Mouse (Mus musculus): ENCODE measurements around the gene Lpcat2b. TPM values are rescaled to one million over a fixed set of nuclear protein-coding genes. Genes with fewer than 3 reads are reported as not detected.

The Lpcat2b gene
- total and polyA plus RNA-seq, 3 experiments, result 0.11 TPM; not detected in 2

- Histone ChIP-seq H3K4me3 (ENCODE audit: low read depth, low read length) (no peak overlapping the region), H3K9me3 (replicated peaks) (no peaks in the 10 kb centered on the region), H3K36me3 (replicated peaks) (no peaks in the 10 kb centered on the region), H3K27me3 (ENCODE audit: insufficient read depth, low read length) (peaks cover 19% of the 10 kb centered on the region), H3K4me1 (ENCODE audit: insufficient read depth, low read depth, low read length) (no peaks in the 10 kb centered on the region)
- ATAC-seq (ENCODE audit: extremely low read depth, insufficient number of reproducible peaks, low FRiP score, poor library complexity, severe bottlenecking), result no peak
- TF ChIP-seq GATA1 (IDR thresholded peaks at IDR 0.05; ENCODE audit: borderline replicate concordance, low read length) (no peak), POLR2AphosphoS5 (IDR thresholded peaks at IDR 0.05; ENCODE audit: insufficient replicate concordance, low read depth, low read length) (no peak), CTCF (IDR thresholded peaks at IDR 0.05; ENCODE audit: low read depth, low read length) (no peak), TAL1 (conservative IDR thresholded peaks at IDR 0.05; ENCODE audit: low read depth, low read length) (no peak), GATA2 (IDR thresholded peaks at IDR 0.05; ENCODE audit: borderline replicate concordance, low read depth, low read length) (no peak)
- no peak for DNase-seq (ENCODE audit: low spot score)
These were observed 28.1 kb upstream of the Lpcat2b start for GRCm38 (mm10) chr5:107403011-107403946.

GRCm38 (mm10) chr5:107403947-107404684 lies 27.2 kb upstream of the Lpcat2b start:
- Histone ChIP-seq H3K4me1 (ENCODE audit: insufficient read depth, low read depth, low read length) (no peaks in the 10 kb centered on the region), H3K36me3 (replicated peaks) (no peaks in the 10 kb centered on the region), H3K27me3 (ENCODE audit: insufficient read depth, low read length) (peaks cover 19% of the 10 kb centered on the region), H3K9me3 (replicated peaks) (no peaks in the 10 kb centered on the region), H3K4me3 (ENCODE audit: low read depth, low read length) (no peak overlapping the region)
- no peak for TF ChIP-seq GATA1 (IDR thresholded peaks at IDR 0.05; ENCODE audit: borderline replicate concordance, low read length)
- DNase-seq (ENCODE audit: low spot score) (no peak), ATAC-seq (ENCODE audit: extremely low read depth, insufficient number of reproducible peaks, low FRiP score, poor library complexity, severe bottlenecking) (no peak)

GRCm38 (mm10) chr5:107405361-107405760 lies 26.0 kb upstream of the Lpcat2b start:
- Histone ChIP-seq H3K4me3 (ENCODE audit: low read depth, low read length) (no peak overlapping the region), H3K36me3 (replicated peaks) (no peaks in the 10 kb centered on the region), H3K4me1 (ENCODE audit: insufficient read depth, low read depth, low read length) (no peaks in the 10 kb centered on the region), H3K27me3 (ENCODE audit: insufficient read depth, low read length) (peaks cover 19% of the 10 kb centered on the region), H3K9me3 (replicated peaks) (no peaks in the 10 kb centered on the region)
- ATAC-seq (ENCODE audit: extremely low read depth, insufficient number of reproducible peaks, low FRiP score, poor library complexity, severe bottlenecking) (no peak), DNase-seq (ENCODE audit: low spot score) (no peak)
- TF ChIP-seq POLR2AphosphoS5 (IDR thresholded peaks at IDR 0.05; ENCODE audit: insufficient replicate concordance, low read depth, low read length) (no peak), GATA2 (IDR thresholded peaks at IDR 0.05; ENCODE audit: borderline replicate concordance, low read depth, low read length) (no peak), GATA1 (IDR thresholded peaks at IDR 0.05; ENCODE audit: borderline replicate concordance, low read length) (no peak), CTCF (IDR thresholded peaks at IDR 0.05; ENCODE audit: low read depth, low read length) (no peak), TAL1 (conservative IDR thresholded peaks at IDR 0.05; ENCODE audit: low read depth, low read length) (no peak)

GRCm38 (mm10) chr5:107410305-107410704 lies 21.0 kb upstream of the Lpcat2b start:
- Histone ChIP-seq H3K4me1 (ENCODE audit: insufficient read depth, low read depth, low read length) (no peaks in the 10 kb centered on the region), H3K36me3 (replicated peaks) (no peaks in the 10 kb centered on the region), H3K4me3 (ENCODE audit: low read depth, low read length) (no peak overlapping the region), H3K27me3 (ENCODE audit: insufficient read depth, low read length) (no peaks in the 10 kb centered on the region), H3K9me3 (replicated peaks) (no peaks in the 10 kb centered on the region)
- DNase-seq (ENCODE audit: low spot score) (no peak), ATAC-seq (ENCODE audit: extremely low read depth, insufficient number of reproducible peaks, low FRiP score, poor library complexity, severe bottlenecking) (no peak)
- TF ChIP-seq CTCF (IDR thresholded peaks at IDR 0.05; ENCODE audit: low read depth, low read length) (no peak), GATA2 (IDR thresholded peaks at IDR 0.05; ENCODE audit: borderline replicate concordance, low read depth, low read length) (no peak), TAL1 (conservative IDR thresholded peaks at IDR 0.05; ENCODE audit: low read depth, low read length) (no peak), POLR2AphosphoS5 (IDR thresholded peaks at IDR 0.05; ENCODE audit: insufficient replicate concordance, low read depth, low read length) (no peak), GATA1 (IDR thresholded peaks at IDR 0.05; ENCODE audit: borderline replicate concordance, low read length) (no peak)

- Histone ChIP-seq H3K9me3 (replicated peaks) (no peaks in the 10 kb centered on the region), H3K27me3 (ENCODE audit: insufficient read depth, low read length) (no peaks in the 10 kb centered on the region), H3K4me1 (ENCODE audit: insufficient read depth, low read depth, low read length) (no peaks in the 10 kb centered on the region), H3K36me3 (replicated peaks) (no peaks in the 10 kb centered on the region), H3K4me3 (ENCODE audit: low read depth, low read length) (no peak overlapping the region)
- no peak for ATAC-seq (ENCODE audit: extremely low read depth, insufficient number of reproducible peaks, low FRiP score, poor library complexity, severe bottlenecking)
- no peak for TF ChIP-seq POLR2AphosphoS5 (IDR thresholded peaks at IDR 0.05; ENCODE audit: insufficient replicate concordance, low read depth, low read length)
- no peak for TF ChIP-seq GATA1 (IDR thresholded peaks at IDR 0.05; ENCODE audit: borderline replicate concordance, low read length)
- no peak for TF ChIP-seq TAL1 (conservative IDR thresholded peaks at IDR 0.05; ENCODE audit: low read depth, low read length)
- no peak for TF ChIP-seq CTCF (IDR thresholded peaks at IDR 0.05; ENCODE audit: low read depth, low read length)
- TF ChIP-seq GATA2 (IDR thresholded peaks at IDR 0.05; ENCODE audit: borderline replicate concordance, low read depth, low read length), result no peak
- DNase-seq (ENCODE audit: low spot score), result no peak
These were observed 20.0 kb upstream of the Lpcat2b start for GRCm38 (mm10) chr5:107411326-107411725.

- no peaks in the 10 kb centered on the region for H3K27me3 ChIP-seq (ENCODE audit: insufficient read depth, low read length)
- TF ChIP-seq POLR2AphosphoS5 (IDR thresholded peaks at IDR 0.05; ENCODE audit: insufficient replicate concordance, low read depth, low read length), result no peak
- no peak for TF ChIP-seq CTCF (IDR thresholded peaks at IDR 0.05; ENCODE audit: low read depth, low read length)
- no peak for TF ChIP-seq TAL1 (conservative IDR thresholded peaks at IDR 0.05; ENCODE audit: low read depth, low read length)
- DNase-seq (ENCODE audit: low spot score) (no peak), ATAC-seq (ENCODE audit: extremely low read depth, insufficient number of reproducible peaks, low FRiP score, poor library complexity, severe bottlenecking) (no peak)
- H3K4me3 ChIP-seq (ENCODE audit: low read depth, low read length), result no peak overlapping the region
- no peaks in the 10 kb centered on the region for H3K4me1 ChIP-seq (ENCODE audit: insufficient read depth, low read depth, low read length)
- no peaks in the 10 kb centered on the region for H3K36me3 ChIP-seq (replicated peaks)
- no peaks in the 10 kb centered on the region for H3K9me3 ChIP-seq (replicated peaks)
These were observed 19.1 kb upstream of the Lpcat2b start for GRCm38 (mm10) chr5:107412285-107412684.

Measured in G1E (cell line).